Mouse (Mus musculus) forebrain, embryonic 16.5 days (tissue): ENCODE measurements at regions not wholly inside any gene's neighbourhood (a gene's known extent, or its start where the extent isn't known, plus 50 kb on each side); places are given as distances from the start of the nearest gene placed in this dataset.
A peak's percentile ranks its signal among the peaks of the same experiment; 100 is the strongest.

Experiments used
- ATAC-seq: fragments of 200-750 bp; cut with Nextera tagmentation; 2 replicates; pipeline ENCODE4 v1.8.0; 2017; ENCODE audit warnings: mild to moderate bottlenecking, moderate library complexity
- H3K27ac ChIP-seq: fragments of 300-500 bp; sonication (generic); 2 replicates; pipeline ENCODE4 v1.5.1; 2014; ENCODE audit warnings: low read length, control low read depth
- H3K27me3 ChIP-seq: fragments of 300-500 bp; sonication (generic); replicated peaks from 2 replicates; pipeline ENCODE4 v1.6.1; 2014; ENCODE audit warnings: low read length; ENCODE audit not compliant: control insufficient read depth, insufficient read depth
- H3K36me3 ChIP-seq: fragments of 300-500 bp; sonication (generic); 2 replicates; pipeline ENCODE4 v1.6.1; 2014; ENCODE audit not compliant: control insufficient read depth, insufficient read depth
- H3K4me1 ChIP-seq: fragments of 300-500 bp; sonication (generic); replicated peaks from 2 replicates; pipeline ENCODE4 v1.6.1; 2014; ENCODE audit warnings: low read length; ENCODE audit not compliant: control insufficient read depth, insufficient read depth
- H3K4me2 ChIP-seq: fragments of 300-500 bp; sonication (generic); 2 replicates; pipeline ENCODE4 v1.6.1; 2014; ENCODE audit warnings: mild to moderate bottlenecking, low read length, control low read depth
- H3K4me3 ChIP-seq: fragments of 300-500 bp; sonication (generic); replicated peaks from 2 replicates; pipeline ENCODE4 v1.5.1; 2014; ENCODE audit warnings: mild to moderate bottlenecking, low read length, control low read depth
- H3K9ac ChIP-seq: fragments of 300-500 bp; sonication (generic); replicated peaks from 2 replicates; pipeline ENCODE4 v1.6.1; 2014; ENCODE audit warnings: low read depth, low read length, control low read depth
- H3K9me3 ChIP-seq: fragments of 300-500 bp; sonication (generic); 2 replicates; pipeline ENCODE4 v1.6.1; 2016; ENCODE audit warnings: low read length; ENCODE audit not compliant: control insufficient read depth
- WGBS: fragments of 180-500 bp; shearing (Covaris S2); extraction: QIAGEN DNeasy Blood & Tissue Kit; methylation state at CpG from one replicate; pipeline ENCODE4 v1.1.7; 2014; 5-methylcytosine and 5-hydroxymethylcytosine counted together

GRCm38 (mm10) chr4:12287079-12287686, 115.4 kb upstream of the Fam92a start:
- 31% methylated on average over 4 of the region's 4 CpGs for WGBS
- ATAC-seq = peak; percentile 84
- Histone ChIP-seq H3K36me3 (no peaks in the 10 kb centered on the region), H3K9me3 (no peaks in the 10 kb centered on the region), H3K9ac (no peak overlapping the region), H3K27me3 (no peaks in the 10 kb centered on the region), H3K4me3 (no peak overlapping the region), H3K4me2 (no peak overlapping the region), H3K27ac (no peak overlapping the region), H3K4me1 (no peaks in the 10 kb centered on the region; the same call in 1 of the 2 replicates)

GRCm38 (mm10) chr4:12286391-12286790, 114.6 kb upstream of the Fam92a start:
- ATAC-seq = 0 out of 2 replicates have a peak, but pooled peaks have one; percentile 16
- H3K36me3 ChIP-seq = no peaks in the 10 kb centered on the region
- H3K4me3 ChIP-seq = no peak overlapping the region
- WGBS = 55% methylated on average over 1 of the region's 1 CpGs
- H3K4me1 ChIP-seq = no peaks in the 10 kb centered on the region; the same call in 1 of the 2 replicates
- no peaks in the 10 kb centered on the region for H3K27me3 ChIP-seq
- no peaks in the 10 kb centered on the region for H3K9me3 ChIP-seq
- no peak overlapping the region for H3K9ac ChIP-seq
- no peak overlapping the region for H3K27ac ChIP-seq
- H3K4me2 ChIP-seq = no peak overlapping the region

DNA sequence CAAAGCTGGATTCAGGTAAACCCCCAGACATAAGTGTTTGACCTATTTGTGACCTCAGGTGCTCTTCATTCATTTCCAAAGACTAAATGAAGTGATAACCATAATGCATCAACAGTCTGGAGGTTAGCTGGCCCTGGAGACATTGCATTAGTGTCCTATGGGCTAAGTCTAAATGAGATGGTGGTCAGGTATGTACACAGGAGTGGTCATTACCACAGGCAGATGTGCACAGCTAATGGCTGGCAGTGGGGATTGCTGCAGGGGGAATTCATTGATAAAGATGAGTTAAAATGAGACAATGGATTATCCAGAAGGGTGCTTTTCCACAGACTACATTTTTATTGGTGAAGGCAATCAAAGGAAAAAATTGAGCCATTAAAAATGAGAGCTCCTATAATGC, 114.2 kb upstream of the Fam92a start:
- no peaks in the 10 kb centered on the region for H3K36me3 ChIP-seq
- no peak overlapping the region for H3K4me2 ChIP-seq
- H3K27me3 ChIP-seq = no peaks in the 10 kb centered on the region
- H3K27ac ChIP-seq = no peak overlapping the region
- H3K4me3 ChIP-seq = no peak overlapping the region
- H3K4me1 ChIP-seq = no peaks in the 10 kb centered on the region; the same call in 1 of the 2 replicates
- no peak for ATAC-seq
- H3K9ac ChIP-seq = no peak overlapping the region
- H3K9me3 ChIP-seq = no peaks in the 10 kb centered on the region

DNA sequence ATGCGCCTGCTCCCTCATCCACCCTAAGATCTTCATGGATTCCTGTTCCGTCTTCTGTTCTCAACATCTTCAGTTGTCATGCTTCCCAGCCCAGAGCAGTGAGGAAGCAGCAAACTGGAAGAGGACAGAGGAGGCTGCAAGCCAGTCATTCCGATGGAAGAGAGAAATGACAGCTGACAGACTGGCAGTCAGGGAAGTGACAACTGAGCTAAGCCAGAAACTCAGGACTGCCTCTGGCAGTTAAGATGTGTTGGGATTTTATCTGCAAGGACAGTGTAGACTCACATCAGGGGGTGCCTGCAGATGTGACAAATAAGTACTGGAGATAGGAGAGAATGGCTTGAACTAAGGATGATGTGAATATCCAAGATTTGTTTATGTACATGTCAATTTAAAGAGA, 106.1 kb upstream of the Fam92a start:
- ATAC-seq = no peak
- no peak overlapping the region for H3K9ac ChIP-seq
- no peaks in the 10 kb centered on the region for H3K27me3 ChIP-seq
- H3K27ac ChIP-seq = no peak overlapping the region
- WGBS = 72% methylated on average over 3 of the region's 3 CpGs
- no peaks in the 10 kb centered on the region for H3K4me1 ChIP-seq
- no peak overlapping the region for H3K4me2 ChIP-seq
- H3K36me3 ChIP-seq = no peaks in the 10 kb centered on the region
- no peak overlapping the region for H3K4me3 ChIP-seq
- H3K9me3 ChIP-seq = no peaks in the 10 kb centered on the region

DNA sequence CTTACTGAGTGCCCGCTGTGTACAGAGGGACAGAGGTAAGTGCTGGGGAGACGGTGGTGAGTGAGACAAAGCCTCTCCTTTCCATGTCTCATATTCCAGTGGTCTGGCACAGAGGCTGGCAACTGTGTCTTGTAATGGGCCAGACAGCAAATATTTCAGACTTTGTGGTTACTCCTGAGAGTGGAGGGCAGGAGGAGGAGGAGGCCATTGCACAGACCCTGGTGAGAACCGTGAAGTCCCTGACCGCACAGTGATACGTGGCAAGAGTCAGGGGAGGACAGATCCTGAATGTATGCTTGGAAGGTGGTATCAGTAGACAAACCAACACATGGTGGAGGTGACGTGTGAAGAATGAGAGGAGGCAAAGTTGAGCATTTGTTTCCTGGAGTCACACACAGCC, 101.6 kb upstream of the Fam92a start:
- Histone ChIP-seq H3K9me3 (no peaks in the 10 kb centered on the region), H3K9ac (no peak overlapping the region), H3K4me2 (no peak overlapping the region), H3K4me3 (no peak overlapping the region), H3K27ac (no peak overlapping the region), H3K4me1 (0 out of 2 replicates have a peak, but pooled peaks cover 4% of the 10 kb centered on the region), H3K36me3 (no peaks in the 10 kb centered on the region), H3K27me3 (no peaks in the 10 kb centered on the region)
- no peak for ATAC-seq
- WGBS = 73% methylated on average over 6 of the region's 6 CpGs

- Histone ChIP-seq H3K4me3 (no peak overlapping the region), H3K4me2 (no peak overlapping the region), H3K4me1 (0 out of 2 replicates have a peak, but pooled peaks cover 4% of the 10 kb centered on the region), H3K9ac (no peak overlapping the region), H3K27me3 (no peaks in the 10 kb centered on the region), H3K27ac (no peak overlapping the region), H3K36me3 (no peaks in the 10 kb centered on the region), H3K9me3 (no peaks in the 10 kb centered on the region)
- 17% methylated on average over 6 of the region's 6 CpGs for WGBS
- peak; percentile 36; the same call in 1 of the 2 replicates for ATAC-seq
These were observed 101.1 kb upstream of the Fam92a start for GRCm38 (mm10) chr4:12272914-12273313.

GRCm38 (mm10) chr4:12272378-12272777, 100.6 kb upstream of the Fam92a start:
- H3K9ac ChIP-seq = no peak overlapping the region
- 0 out of 2 replicates have a peak, but pooled peaks cover 4% of the 10 kb centered on the region for H3K4me1 ChIP-seq
- WGBS = 59% methylated on average over 6 of the region's 6 CpGs
- H3K4me2 ChIP-seq = no peak overlapping the region
- H3K27ac ChIP-seq = no peak overlapping the region
- H3K27me3 ChIP-seq = no peaks in the 10 kb centered on the region
- no peak overlapping the region for H3K4me3 ChIP-seq
- ATAC-seq = 0 out of 2 replicates have a peak, but pooled peaks have one; percentile 36
- H3K36me3 ChIP-seq = no peaks in the 10 kb centered on the region
- no peaks in the 10 kb centered on the region for H3K9me3 ChIP-seq

GRCm38 (mm10) chr4:12263746-12264145, 91.9 kb upstream of the Fam92a start:
- Histone ChIP-seq H3K4me3 (no peak overlapping the region), H3K36me3 (no peaks in the 10 kb centered on the region), H3K27me3 (no peaks in the 10 kb centered on the region), H3K9me3 (0 out of 2 replicates have a peak, but pooled peaks cover 3% of the 10 kb centered on the region), H3K4me1 (peaks cover 5% of the 10 kb centered on the region; the same call in 1 of the 2 replicates), H3K4me2 (no peak overlapping the region), H3K27ac (no peak overlapping the region), H3K9ac (no peak overlapping the region)
- ATAC-seq = peak; percentile 52

DNA sequence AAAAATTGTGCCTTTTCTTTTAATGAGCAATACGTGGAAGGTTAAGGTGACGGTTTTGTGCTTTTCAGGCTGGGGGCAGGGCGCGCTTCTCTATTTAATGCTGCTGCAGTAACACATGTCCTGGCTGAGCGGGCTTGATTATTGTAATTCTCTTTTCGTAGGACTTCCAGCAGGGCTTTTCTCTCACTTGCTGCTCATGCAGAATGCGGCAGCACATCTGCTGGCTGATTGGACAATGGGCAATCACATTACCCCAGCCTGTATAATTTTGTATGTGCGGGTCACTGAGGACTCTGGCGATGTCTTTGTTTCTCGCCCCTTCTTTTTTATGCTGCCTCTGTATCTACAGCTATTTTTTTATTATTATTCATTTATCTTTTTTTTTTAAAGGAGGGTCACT, 91.4 kb upstream of the Fam92a start:
- ATAC-seq = peak; percentile 94
- Histone ChIP-seq H3K4me1 (peaks cover 5% of the 10 kb centered on the region; the same call in 1 of the 2 replicates), H3K4me2 (peak overlapping the region; percentile 28), H3K36me3 (no peaks in the 10 kb centered on the region), H3K4me3 (no peak overlapping the region), H3K27ac (peak overlapping the region; percentile 24; the same call in 1 of the 2 replicates), H3K27me3 (no peaks in the 10 kb centered on the region), H3K9me3 (0 out of 2 replicates have a peak, but pooled peaks cover 3% of the 10 kb centered on the region), H3K9ac (no peak overlapping the region)
- 22% methylated on average over 10 of the region's 10 CpGs for WGBS

GRCm38 (mm10) chr4:12247994-12248393, 76.2 kb upstream of the Fam92a start:
- Histone ChIP-seq H3K4me3 (no peak overlapping the region), H3K27ac (no peak overlapping the region), H3K4me1 (no peaks in the 10 kb centered on the region), H3K4me2 (no peak overlapping the region), H3K9ac (no peak overlapping the region), H3K36me3 (no peaks in the 10 kb centered on the region), H3K27me3 (no peaks in the 10 kb centered on the region), H3K9me3 (no peaks in the 10 kb centered on the region)
- ATAC-seq = no peak
